Mouse (Mus musculus): Measurements from ENCODE around the gene Elmod3. TPM values are rescaled to one million over a fixed set of nuclear protein-coding genes. Genes with fewer than 3 reads are reported as not detected.

The Elmod3 gene
- total RNA-seq, 2 experiments from 2014 or later, result 25.4 to 25.8 TPM

DNA sequence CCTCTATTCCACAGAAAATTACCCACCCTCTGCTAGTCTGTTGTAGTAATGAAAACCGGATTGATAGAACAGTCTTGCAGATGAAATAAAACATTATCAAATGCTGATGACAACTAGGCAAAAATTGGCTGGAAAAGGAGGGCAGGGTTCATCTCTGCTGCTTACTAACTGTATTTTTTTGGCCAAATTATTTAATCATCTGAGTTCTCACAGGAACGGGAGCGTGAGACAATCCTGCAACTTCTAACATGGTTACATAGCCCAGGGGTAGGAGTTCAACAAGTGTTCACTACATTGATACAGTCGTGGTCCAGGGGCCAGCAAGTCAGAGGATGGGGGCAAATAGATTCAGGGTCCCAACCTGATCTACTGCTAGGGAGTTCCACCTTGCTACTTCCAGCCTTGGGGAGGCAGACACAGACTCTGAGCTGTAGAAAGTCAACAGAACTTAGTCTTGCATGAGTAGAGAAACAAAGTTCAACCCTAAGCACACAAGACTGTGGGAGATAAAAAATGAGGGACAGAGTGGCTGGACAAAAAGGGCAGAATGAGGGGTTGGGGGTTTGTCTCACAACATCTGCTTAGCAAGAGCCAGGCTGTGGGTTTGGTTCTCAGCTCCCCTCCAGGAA lies 14.9 kb downstream of the Elmod3 start:
- Histone ChIP-seq H3K27ac (no peak overlapping the region), H3K4me3 (no peak overlapping the region)
- no peak for TF ChIP-seq CTCF (conservative IDR thresholded peaks at IDR 0.05)
- no peak for DNase-seq (ENCODE audit: low spot score in 2 of 2)

- H3K27ac ChIP-seq, result peak overlapping the region; percentile 46; the same call in 1 of the 2 replicates
- DNase-seq (ENCODE audit: low spot score in 2 of 2), result no peak
- H3K4me3 ChIP-seq, result no peak overlapping the region
These were observed 16.4 kb downstream of the Elmod3 start for GRCm38 (mm10) chr6:72581625-72582382.

DNA sequence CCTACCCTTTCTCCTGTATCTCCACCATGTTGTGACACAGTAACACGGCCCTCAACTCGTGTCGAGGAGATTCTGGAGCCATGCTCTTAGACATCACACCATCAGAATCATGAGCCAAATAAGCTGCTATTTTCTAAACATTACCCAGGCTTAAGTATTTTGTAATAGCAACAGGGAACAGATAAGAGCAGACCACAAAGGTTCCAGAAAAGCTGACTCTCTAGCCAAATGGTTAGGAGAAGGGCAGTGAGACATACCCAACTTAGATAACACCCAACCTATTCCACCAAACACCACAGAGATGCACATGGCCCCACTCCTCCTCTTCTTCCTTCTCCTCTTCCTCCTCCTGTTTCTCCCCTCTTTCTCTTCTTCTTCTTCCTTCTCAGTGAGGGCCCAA lies 22.2 kb downstream of the Elmod3 start:
- no peak overlapping the region for H3K27ac ChIP-seq
- H3K4me3 ChIP-seq, result no peak overlapping the region
- TF ChIP-seq CTCF (conservative IDR thresholded peaks at IDR 0.05), result no peak
- DNase-seq (ENCODE audit: low spot score in 2 of 2), result no peak

More at GRCm38 (mm10) chr6:72581625-72582382, 16.4 kb downstream of the Elmod3 start:
- TF ChIP-seq CTCF (conservative IDR thresholded peaks at IDR 0.05), result no peak

DNA sequence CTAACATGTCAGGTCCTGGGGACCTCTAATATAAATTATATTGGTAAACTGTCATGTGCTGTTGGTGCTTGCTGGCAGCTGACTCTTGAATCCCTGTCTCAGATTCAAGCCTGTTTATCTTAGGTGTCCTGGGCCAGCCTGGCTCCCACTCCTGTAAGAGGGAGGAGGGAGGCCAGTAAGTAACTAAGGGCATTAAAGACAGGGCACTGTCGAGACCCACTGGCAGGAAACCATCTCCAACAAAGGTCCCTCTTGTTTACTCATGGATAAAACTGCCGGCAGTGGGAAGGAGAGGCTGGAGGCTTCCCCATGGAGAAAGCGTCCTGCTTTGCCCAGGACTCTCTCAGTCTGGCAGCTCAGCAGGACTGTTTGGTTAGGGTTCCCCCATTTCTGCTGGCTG lies 26.4 kb downstream of the Elmod3 start:
- TF ChIP-seq CTCF (conservative IDR thresholded peaks at IDR 0.05), result no peak
- no peak overlapping the region for H3K4me3 ChIP-seq
- H3K27ac ChIP-seq, result peak overlapping the region; percentile 84
- no peak for DNase-seq (ENCODE audit: low spot score in 2 of 2)

DNA sequence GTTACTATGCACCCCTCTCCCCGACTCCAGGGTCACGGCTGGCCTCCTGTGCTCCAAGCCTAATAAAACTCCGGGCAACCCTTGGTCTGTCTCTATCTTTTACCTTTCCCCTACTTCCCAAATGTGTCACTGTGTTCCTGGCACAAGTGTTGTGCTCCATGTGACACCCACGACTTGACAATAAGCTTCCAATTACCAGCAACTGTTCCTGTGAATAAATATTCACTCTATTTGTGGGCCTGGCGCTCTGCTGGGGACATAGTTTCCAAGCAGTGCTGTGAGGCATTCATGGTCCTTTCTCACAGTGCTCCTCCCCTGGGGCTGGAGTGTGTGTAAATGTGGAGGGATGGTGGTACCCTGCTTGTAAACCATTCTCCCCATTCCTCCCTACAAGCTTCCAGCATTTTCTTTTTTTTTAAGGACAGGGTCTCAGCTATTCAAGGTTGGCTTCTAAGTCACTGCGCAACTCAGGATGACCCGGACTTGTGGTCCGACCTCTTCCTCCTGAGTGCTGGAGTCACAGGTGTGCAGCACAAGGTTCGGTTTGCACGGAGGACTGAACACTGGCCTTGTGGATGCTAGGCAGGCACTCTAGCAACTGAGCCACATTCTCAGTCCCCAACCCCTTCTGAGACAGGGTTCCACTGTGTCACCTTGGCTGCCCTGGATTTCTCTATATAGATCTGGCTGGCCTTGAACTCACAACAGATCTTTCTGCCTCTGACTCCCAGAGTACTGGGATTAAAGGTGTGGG lies 27.4 kb downstream of the Elmod3 start:
- peak; percentile 53 to 60 for DNase-seq (ENCODE audit: low spot score in 2 of 2)
- no peak for TF ChIP-seq CTCF (conservative IDR thresholded peaks at IDR 0.05)
- Histone ChIP-seq H3K27ac (peak overlapping the region; percentile 84), H3K4me3 (no peak overlapping the region)

DNA sequence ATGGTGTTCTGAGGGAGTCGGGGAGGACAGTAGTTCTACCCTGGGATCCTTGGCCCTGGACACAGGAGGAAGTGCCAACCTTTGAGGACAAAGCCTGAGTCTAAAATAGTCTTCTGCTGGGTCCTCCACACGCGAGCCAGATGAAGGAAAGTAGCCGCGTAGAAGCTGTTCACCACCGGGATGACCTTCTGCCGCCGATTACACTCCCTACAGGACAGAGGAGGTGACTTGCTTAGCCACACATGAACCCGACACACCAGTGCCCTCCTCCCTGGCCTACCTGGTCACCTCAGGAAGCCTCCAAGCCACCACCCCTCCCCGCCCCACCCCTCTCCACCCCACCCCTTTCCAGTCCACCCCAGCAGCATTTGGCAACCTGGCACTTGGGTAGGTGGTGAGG lies 29.5 kb downstream of the Elmod3 start:
- H3K27ac ChIP-seq, result no peak overlapping the region
- no peak for TF ChIP-seq CTCF (conservative IDR thresholded peaks at IDR 0.05)
- no peak for DNase-seq (ENCODE audit: low spot score in 2 of 2)
- H3K4me3 ChIP-seq, result no peak overlapping the region

DNA sequence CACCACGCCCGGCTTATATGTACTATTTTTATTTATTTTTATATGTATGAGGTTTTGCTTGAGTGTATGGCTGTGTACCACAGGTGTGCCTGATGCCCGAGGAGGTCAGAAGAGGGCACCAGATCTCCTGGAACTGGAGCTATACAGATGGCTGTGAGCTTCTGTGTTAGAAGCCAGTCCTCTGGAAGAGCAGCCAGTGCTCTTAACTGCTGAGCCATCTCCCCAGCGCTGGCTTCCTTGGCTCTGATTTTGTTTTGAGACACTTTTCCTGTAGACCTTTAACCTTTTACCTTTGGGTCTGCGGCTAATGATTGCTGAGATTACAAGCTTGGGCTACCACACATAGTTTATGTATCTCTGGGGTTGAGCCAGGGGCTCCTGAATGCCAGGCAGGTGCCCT lies 30.7 kb downstream of the Elmod3 start:
- TF ChIP-seq CTCF (conservative IDR thresholded peaks at IDR 0.05), result 0 out of 2 replicates have a peak, but pooled peaks have one; percentile 3
- H3K27ac ChIP-seq, result no peak overlapping the region
- H3K4me3 ChIP-seq, result no peak overlapping the region
- no peak for DNase-seq (ENCODE audit: low spot score in 2 of 2)

DNA sequence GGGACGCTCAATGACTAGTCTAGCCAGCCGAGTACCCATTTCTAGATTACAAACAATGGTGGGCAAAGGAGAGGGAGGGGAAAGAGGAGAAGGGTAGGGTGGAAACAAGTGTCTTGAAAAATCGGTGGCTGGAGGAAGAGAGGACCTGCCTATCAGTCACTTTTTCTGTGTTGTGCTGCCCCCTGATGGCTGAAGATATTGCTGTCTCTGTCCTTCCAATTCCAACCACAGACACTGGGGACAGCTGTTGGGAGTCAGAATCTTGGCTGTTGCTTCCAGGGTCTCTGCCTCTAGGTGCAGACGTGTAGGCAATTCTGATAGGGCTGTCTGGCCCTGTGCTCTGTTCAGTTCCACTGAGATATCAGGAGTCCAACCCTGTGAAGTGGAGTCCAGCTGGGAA lies 32.2 kb downstream of the Elmod3 start:
- H3K4me3 ChIP-seq, result no peak overlapping the region
- peak overlapping the region; percentile 32 for H3K27ac ChIP-seq
- peak; percentile 93 for TF ChIP-seq CTCF (conservative IDR thresholded peaks at IDR 0.05)
- peak; percentile 89 to 92 for DNase-seq (ENCODE audit: low spot score in 2 of 2)

GRCm38 (mm10) chr6:72565506-72565905 lies 32.7 kb downstream of the Elmod3 start:
- Histone ChIP-seq H3K27ac (peak overlapping the region; percentile 12; the same call in 1 of the 2 replicates), H3K4me3 (no peak overlapping the region)
- TF ChIP-seq CTCF (conservative IDR thresholded peaks at IDR 0.05), result no peak
- no peak for DNase-seq (ENCODE audit: low spot score in 2 of 2)

DNA sequence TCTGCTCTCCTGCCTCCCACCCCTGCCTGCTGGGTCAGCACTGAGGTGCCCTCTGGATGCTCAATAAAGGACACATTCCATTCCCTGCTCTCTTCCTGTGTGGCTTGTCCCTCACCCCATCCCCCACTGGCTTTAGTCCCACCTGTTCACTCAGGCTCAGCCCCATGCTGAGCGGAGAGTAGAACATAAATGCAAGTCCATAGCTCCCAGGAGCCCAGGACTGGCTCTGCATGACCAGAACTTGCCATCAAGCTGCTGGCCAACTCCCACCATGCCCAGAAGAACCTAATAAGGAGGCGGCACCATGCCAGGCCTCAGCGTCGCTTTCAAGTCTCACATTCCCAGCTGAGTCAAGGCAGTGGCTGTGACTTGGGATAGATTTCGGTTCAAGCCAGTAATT lies 35.3 kb downstream of the Elmod3 start:
- H3K27ac ChIP-seq, result no peak overlapping the region
- no peak overlapping the region for H3K4me3 ChIP-seq
- DNase-seq (ENCODE audit: low spot score in 2 of 2), result no peak
- no peak for TF ChIP-seq CTCF (conservative IDR thresholded peaks at IDR 0.05)

DNA sequence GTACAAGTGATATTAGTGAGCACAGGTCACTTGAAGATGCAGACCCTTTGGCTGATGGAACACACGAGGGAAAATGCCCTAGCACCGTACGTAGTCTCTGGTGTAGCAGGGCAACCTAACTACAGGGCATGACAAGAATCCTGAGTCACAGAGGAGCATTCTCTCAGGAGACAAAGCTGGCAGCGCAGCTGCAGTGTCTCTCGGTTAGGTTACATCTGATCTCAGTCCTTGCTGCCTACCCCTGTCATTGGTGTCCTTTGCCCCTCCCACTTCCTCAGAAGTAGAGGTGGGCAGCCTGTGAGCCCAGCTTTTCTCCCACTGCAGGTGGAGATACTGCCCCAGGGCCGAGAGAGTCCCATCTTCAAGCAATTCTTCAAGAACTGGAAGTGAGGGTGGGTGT lies 35.7 kb downstream of the Elmod3 start:
- DNase-seq (ENCODE audit: low spot score in 2 of 2), result no peak
- no peak overlapping the region for H3K27ac ChIP-seq

DNA sequence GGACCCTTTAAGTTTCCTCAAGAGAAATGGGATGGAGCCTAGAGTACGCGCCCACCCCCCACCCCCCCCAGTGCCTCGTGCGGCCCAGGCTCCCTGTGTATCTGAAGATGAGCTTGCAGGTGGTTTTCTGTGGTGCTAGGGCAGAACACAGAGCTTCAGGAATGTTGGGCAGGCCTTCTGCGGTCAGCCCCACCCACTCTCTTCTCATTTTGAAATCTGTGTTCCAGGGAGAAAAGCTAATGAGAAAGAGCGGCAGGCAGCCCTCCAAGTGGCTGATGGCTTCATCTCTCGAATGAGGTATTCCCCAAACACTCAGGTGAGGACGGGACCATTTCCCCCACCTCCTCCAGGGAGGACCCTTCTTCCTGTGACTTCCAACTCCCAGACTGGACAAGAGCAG lies 37.4 kb downstream of the Elmod3 start:
- TF ChIP-seq CTCF (conservative IDR thresholded peaks at IDR 0.05), result no peak
- DNase-seq (ENCODE audit: low spot score in 2 of 2), result no peak
- Histone ChIP-seq H3K27ac (no peak overlapping the region), H3K4me3 (no peak overlapping the region)

More for the DNA sequence above, 35.7 kb downstream of the Elmod3 start:
- no peak for TF ChIP-seq CTCF (conservative IDR thresholded peaks at IDR 0.05)
- no peak overlapping the region for H3K4me3 ChIP-seq

DNA sequence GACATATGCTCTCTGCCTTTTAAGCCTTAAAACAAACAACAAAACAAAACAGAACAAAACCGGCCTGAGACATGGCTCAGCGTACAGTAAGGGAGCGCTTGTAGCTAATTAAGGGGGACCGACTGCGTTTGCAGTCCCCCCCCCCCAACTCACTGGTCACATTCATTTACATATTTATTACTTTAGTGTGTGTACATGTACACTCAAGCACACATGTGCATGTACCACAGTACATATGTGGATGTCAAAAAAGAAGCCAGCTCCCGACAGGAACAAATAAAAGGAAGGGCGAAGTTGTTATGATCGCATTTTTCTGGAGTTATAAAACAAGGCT lies 45.2 kb downstream of the Elmod3 start:
- no peak for DNase-seq (ENCODE audit: low spot score in 2 of 2)
- TF ChIP-seq CTCF (conservative IDR thresholded peaks at IDR 0.05), result no peak
- Histone ChIP-seq H3K4me3 (peak overlapping the region; percentile 55), H3K27ac (peak overlapping the region; percentile 87)

Data from layer of hippocampus, adult 2 months (tissue).